Mouse (Mus musculus) spleen, postnatal 4 days (tissue): ENCODE data around the gene Adamts5.

Source experiments
- DNase-seq, 2 experiments: peaks; one replicate each; pipeline ENCODE4 v3.0.0; 2022; ENCODE audit warnings: low spot score in 2 of 2

Adamts5 gene

GRCm38 (mm10) chr16:85822330-85822916 is 79.2 kb downstream of the Adamts5 start:
- no peak for DNase-seq

DNA sequence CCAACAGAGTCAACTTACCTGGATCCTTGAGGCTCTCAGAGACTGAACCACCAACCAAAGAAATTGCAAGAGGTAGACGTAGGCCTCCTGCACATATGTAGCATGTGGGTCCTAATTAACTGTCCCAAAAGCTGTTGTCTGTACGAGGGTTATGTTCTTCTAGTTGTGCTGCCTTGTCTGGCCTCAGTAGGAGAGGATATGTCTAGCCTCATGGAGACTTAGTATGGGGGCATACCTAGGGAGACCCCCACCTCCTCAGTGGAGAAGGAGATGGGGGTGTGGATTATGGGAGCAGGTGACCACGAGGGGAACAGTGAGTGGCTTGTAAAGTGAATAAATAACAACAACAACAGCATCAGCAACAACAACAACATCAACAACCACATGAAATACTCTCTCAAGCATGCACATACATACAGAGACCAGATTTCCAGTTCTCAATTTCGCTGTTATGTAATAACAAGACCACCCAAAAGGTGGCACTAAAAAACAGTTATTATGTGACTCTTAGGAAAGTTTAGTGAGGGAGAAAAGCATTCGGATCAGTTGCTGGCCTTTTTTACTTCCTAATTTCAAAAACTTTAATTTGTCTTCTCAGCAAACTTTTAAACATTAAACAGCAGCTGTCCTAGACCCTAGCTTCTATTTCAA is 81.7 kb downstream of the Adamts5 start:
- DNase-seq, result no peak

DNA sequence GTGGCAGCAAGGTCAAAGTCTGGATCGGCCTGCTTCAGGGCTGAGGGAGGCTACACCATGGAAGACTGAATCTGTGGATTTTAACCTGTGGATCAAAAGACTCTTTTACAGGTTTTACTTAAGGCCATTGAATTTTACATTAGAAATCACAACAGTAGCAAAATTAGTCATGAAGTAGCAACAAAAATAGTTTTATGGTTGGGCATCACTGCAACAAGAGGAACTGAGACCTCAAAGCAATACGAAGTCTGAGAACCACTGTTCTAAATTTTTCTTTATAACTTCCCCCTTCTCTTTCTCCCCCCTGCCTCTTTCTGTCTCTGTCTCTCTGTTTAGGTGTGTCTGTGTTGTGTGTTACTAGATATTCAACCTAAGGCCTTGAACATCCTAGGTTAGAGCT is 87.5 kb downstream of the Adamts5 start:
- DNase-seq, result no peak

DNA sequence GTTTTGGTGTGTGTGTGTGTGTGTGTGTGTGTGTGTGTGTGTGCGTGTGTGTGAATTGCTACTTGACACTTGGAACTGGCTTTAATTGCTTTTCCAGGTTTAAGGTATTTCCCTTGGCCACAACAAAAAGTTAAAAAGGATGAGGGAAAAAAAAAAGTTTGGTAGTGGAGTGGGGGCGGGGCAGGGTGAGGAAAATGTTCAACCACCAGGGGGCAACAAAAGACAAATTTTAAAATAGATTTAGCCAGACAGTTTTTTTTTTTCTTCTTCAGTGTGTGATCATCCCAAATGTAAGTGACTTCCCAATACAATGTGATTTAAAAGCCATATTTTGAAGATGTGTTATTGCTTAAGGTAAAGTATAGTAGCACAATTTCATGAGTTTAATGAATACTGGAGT is 94.0 kb downstream of the Adamts5 start:
- no peak for DNase-seq

- DNase-seq, result no peak
Measured at GRCm38 (mm10) chr16:85807072-85807471, 94.6 kb downstream of the Adamts5 start.
